Mouse (Mus musculus) neural tube, embryonic 11.5 days (tissue): ENCODE results near the gene Prkar1b. TPM values are rescaled to one million over a fixed set of nuclear protein-coding genes. Genes with fewer than 3 reads are reported as not detected.

Experiments
- ATAC-seq: fragments of 200-750 bp; cut with Nextera tagmentation; 2 replicates; pipeline ENCODE4 v1.8.0; 2017; ENCODE audit warnings: moderate number of reproducible peaks, mild to moderate bottlenecking, moderate TSS enrichment, moderate library complexity; ENCODE audit not compliant: insufficient read depth, low FRiP score, low TSS enrichment
- DNase-seq: peaks from one replicate; pipeline ENCODE4 v3.0.0-alpha.2; 2015; ENCODE audit warnings: low spot score
- H3K27ac ChIP-seq: fragments of 300-500 bp; sonication (generic); 2 replicates; pipeline ENCODE4 v1.5.1; 2014; ENCODE audit warnings: low read depth, mild to moderate bottlenecking, low read length
- H3K27me3 ChIP-seq: fragments of 300-500 bp; sonication (generic); 2 replicates; pipeline ENCODE4 v1.6.1; 2014; ENCODE audit warnings: mild to moderate bottlenecking, low read length, mixed read lengths; ENCODE audit not compliant: control insufficient read depth, insufficient read depth
- H3K36me3 ChIP-seq: fragments of 300-500 bp; sonication (generic); 2 replicates; pipeline ENCODE4 v1.6.1; 2014; ENCODE audit warnings: mild to moderate bottlenecking, low read length, moderate library complexity, mixed read lengths; ENCODE audit not compliant: control insufficient read depth, insufficient read depth
- H3K4me1 ChIP-seq: fragments of 300-500 bp; sonication (generic); 2 replicates; pipeline ENCODE4 v1.6.1; 2014; ENCODE audit warnings: low read length, mixed read lengths; ENCODE audit not compliant: control insufficient read depth, insufficient read depth
- H3K4me2 ChIP-seq: fragments of 300-500 bp; sonication (generic); 2 replicates; pipeline ENCODE4 v1.6.1; 2014; ENCODE audit warnings: low read depth, mild to moderate bottlenecking, moderate library complexity
- H3K4me3 ChIP-seq: fragments of 300-500 bp; sonication (generic); 2 replicates; pipeline ENCODE4 v1.5.1; 2014; ENCODE audit warnings: low read depth, low read length
- H3K9ac ChIP-seq: fragments of 300-500 bp; sonication (generic); 2 replicates; pipeline ENCODE4 v1.6.1; 2014; ENCODE audit warnings: mild to moderate bottlenecking, low read length
- H3K9me3 ChIP-seq: fragments of 300-500 bp; sonication (generic); 2 replicates; pipeline ENCODE4 v1.6.1; 2016; ENCODE audit warnings: low read length; ENCODE audit not compliant: control insufficient read depth
- WGBS: fragments of 180-500 bp; shearing (Covaris S2); extraction: QIAGEN DNeasy Blood & Tissue Kit; methylation state at CpG from one replicate; pipeline ENCODE4 v1.1.7; 2014; 5-methylcytosine and 5-hydroxymethylcytosine counted together
- polyA plus RNA-seq: library from polyadenylated mRNA; unstranded; fragments of >200 nt; fragmentation: Nextera tagmentation; extraction: Ambion mirVana; gene quantifications from 2 replicates; pipeline ENCODE4 v1.2.1, GENCODE M21; 2014

Prkar1b gene
- polyA plus RNA-seq, 1 experiment from 2014 or later: 39.4 TPM

DNA sequence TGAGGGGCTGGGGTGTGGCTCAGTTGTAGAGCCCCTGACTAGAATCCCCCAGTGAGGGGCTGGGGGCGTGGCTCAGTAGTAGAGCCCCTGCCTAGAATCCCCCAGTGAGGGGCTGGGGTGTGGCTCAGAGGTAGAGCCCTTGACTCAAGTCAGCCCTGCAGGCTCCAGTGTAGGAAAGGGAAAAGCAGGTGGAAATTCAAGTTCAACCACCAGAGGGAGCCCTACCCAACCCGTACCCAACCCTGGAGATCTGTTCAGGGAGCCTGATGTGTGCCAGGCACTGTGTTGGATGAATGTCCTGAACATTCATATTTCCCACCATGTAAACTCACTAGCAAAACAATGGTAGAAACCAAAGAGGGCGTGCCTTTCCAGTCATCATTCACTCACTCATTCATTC, 74.7 kb downstream of the Prkar1b start:
- no peaks in the 10 kb centered on the region for H3K4me1 ChIP-seq
- no peak overlapping the region for H3K9ac ChIP-seq
- no peak overlapping the region for H3K27ac ChIP-seq
- DNase-seq (peak; percentile 39), ATAC-seq (0 out of 2 replicates have a peak, but pooled peaks have one; percentile 23)
- 48% methylated on average over 3 of the region's 3 CpGs for WGBS
- no peak overlapping the region for H3K4me3 ChIP-seq
- H3K4me2 ChIP-seq: no peak overlapping the region
- H3K9me3 ChIP-seq: no peaks in the 10 kb centered on the region
- H3K36me3 ChIP-seq: no peaks in the 10 kb centered on the region
- H3K27me3 ChIP-seq: no peaks in the 10 kb centered on the region

DNA sequence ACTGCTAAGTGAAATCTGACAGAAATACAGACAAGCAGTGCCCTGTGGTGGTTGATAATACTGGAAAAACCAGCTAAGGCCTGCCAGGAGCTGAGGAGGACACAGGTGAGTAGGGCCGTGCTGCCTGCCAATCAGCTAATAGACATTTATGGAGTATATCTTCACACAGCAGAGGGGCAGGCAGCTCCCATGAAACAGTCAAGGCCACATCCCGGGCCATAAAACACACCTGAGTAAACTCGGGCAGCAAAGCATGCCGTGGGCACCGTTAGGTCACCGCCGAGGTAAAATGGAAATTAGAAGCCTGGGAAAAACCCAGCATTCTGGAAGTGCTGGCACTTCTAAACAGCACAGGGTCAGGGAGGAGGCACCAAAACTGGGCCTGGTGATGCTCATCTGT, 75.8 kb downstream of the Prkar1b start:
- H3K4me3 ChIP-seq: no peak overlapping the region
- H3K27me3 ChIP-seq: no peaks in the 10 kb centered on the region
- WGBS: 84% methylated on average over 7 of the region's 7 CpGs
- H3K9me3 ChIP-seq: no peaks in the 10 kb centered on the region
- no peak overlapping the region for H3K9ac ChIP-seq
- DNase-seq (no peak), ATAC-seq (no peak)
- H3K36me3 ChIP-seq: no peaks in the 10 kb centered on the region
- no peaks in the 10 kb centered on the region for H3K4me1 ChIP-seq
- H3K4me2 ChIP-seq: no peak overlapping the region
- H3K27ac ChIP-seq: no peak overlapping the region

DNA sequence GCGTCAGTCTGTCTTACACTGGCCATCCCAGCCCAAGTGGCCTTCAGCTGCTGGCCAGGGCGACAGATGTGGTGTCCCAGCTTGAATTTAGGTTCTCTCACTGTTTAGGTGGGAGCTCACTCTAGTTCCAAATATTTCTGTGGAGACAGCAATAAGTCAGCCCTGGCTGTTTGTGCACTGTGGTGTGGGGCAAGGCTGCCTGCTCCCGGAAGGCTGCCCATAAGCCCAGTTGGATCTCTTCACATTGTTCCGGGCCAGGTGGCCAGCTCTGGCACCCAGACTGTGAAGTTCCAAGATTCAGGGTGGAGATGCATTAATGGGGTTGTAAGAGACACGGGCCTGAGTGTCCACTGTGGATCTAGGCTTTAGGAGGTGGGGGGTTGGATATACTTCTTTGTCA, 76.9 kb downstream of the Prkar1b start:
- Histone ChIP-seq H3K4me2 (no peak overlapping the region), H3K36me3 (no peaks in the 10 kb centered on the region), H3K9me3 (no peaks in the 10 kb centered on the region), H3K9ac (no peak overlapping the region), H3K27me3 (no peaks in the 10 kb centered on the region), H3K4me3 (no peak overlapping the region), H3K27ac (no peak overlapping the region), H3K4me1 (no peaks in the 10 kb centered on the region)
- no peak for ATAC-seq
- no peak for DNase-seq
- 90% methylated on average over 5 of the region's 5 CpGs for WGBS

DNA sequence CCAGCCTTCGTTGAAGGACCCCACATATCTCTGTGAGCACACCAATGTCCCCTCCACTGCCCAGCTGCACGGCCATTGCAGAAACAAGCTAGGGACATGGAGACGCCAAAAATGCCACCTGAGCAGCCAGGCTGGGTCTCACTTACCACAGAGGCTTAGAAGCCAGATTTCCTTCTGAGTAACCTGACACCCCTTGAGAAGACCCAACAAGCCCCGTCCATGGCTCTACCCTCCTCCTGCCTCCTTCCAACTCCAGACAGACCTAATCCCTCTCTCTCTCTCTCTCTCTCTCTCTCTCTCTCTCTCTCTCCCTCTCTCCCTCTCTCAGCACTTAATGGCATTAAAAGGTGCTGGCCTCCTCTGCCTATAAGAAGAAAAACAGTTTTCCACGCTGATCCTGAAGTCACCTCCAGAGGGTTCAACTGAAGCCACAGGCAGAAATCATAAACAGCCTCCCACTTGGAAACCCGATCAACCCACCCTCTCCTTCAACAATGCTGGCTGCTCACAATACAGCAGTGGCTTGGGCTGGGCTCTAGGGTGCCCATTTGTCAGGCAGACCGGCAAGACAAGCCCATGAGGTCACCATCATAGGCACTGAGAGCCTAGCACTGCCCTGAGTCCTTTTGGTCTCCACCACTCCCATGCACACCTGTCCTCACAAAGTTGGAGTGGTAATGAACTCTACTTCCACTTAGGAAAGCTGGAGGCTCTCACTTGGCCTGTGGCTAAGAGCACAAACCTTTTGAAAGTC, 82.8 kb downstream of the Prkar1b start:
- Histone ChIP-seq H3K36me3 (no peaks in the 10 kb centered on the region), H3K4me1 (no peaks in the 10 kb centered on the region), H3K4me3 (no peak overlapping the region), H3K27me3 (no peaks in the 10 kb centered on the region), H3K4me2 (no peak overlapping the region), H3K9me3 (no peaks in the 10 kb centered on the region), H3K9ac (no peak overlapping the region), H3K27ac (no peak overlapping the region)
- WGBS: 41% methylated on average over 7 of the region's 7 CpGs
- DNase-seq (no peak), ATAC-seq (no peak)

DNA sequence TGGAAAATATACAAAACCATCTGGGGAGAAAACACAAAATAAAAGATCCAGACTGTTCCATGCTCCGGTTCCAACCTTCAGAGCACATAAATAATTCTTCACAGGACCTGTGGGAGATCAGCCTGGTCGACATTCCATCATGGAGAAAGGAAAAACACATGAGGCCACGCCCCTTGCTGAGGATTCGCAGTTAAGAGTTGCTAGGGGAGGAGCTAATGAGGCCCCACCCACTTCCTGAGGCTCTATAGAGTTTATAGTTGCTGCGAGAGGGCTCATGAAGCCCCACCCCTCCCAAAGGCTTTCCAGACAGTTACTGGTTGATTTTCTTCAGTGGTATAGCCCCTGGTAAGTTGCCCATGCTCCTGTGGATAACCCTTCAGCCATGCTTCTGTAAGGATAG, 85.2 kb downstream of the Prkar1b start:
- no peak overlapping the region for H3K4me3 ChIP-seq
- H3K27me3 ChIP-seq: no peaks in the 10 kb centered on the region
- WGBS: 62% methylated on average over 5 of the region's 5 CpGs
- no peak overlapping the region for H3K9ac ChIP-seq
- no peaks in the 10 kb centered on the region for H3K9me3 ChIP-seq
- no peak for ATAC-seq
- no peaks in the 10 kb centered on the region for H3K36me3 ChIP-seq
- no peak for DNase-seq
- H3K4me2 ChIP-seq: no peak overlapping the region
- no peak overlapping the region for H3K27ac ChIP-seq
- no peaks in the 10 kb centered on the region for H3K4me1 ChIP-seq

DNA sequence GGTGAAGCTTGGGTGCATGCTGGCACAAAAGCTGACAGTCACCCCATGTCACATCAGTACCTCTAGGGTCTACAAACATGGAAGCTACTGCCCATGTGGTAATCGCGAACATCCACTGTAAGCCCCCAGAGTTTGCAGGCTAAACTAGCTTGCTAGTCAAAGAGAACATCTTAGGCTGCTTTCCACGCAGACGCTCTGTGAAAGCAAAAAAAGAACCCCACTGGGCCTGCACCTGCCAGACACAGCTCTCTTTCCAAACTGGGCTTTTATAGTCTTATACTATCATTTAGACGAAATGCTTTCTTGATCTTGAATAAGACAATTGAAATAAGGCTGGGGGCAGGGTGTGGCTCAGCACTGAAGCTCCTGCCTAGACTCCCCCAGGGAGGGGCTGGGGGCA, 88.1 kb downstream of the Prkar1b start:
- DNase-seq (no peak), ATAC-seq (no peak)
- H3K36me3 ChIP-seq: no peaks in the 10 kb centered on the region
- no peaks in the 10 kb centered on the region for H3K27me3 ChIP-seq
- no peaks in the 10 kb centered on the region; the same call in 1 of the 2 replicates for H3K4me1 ChIP-seq
- no peak overlapping the region for H3K4me2 ChIP-seq
- H3K27ac ChIP-seq: no peak overlapping the region
- no peaks in the 10 kb centered on the region for H3K9me3 ChIP-seq
- H3K9ac ChIP-seq: no peak overlapping the region
- 80% methylated on average over 5 of the region's 5 CpGs for WGBS
- no peak overlapping the region for H3K4me3 ChIP-seq

DNA sequence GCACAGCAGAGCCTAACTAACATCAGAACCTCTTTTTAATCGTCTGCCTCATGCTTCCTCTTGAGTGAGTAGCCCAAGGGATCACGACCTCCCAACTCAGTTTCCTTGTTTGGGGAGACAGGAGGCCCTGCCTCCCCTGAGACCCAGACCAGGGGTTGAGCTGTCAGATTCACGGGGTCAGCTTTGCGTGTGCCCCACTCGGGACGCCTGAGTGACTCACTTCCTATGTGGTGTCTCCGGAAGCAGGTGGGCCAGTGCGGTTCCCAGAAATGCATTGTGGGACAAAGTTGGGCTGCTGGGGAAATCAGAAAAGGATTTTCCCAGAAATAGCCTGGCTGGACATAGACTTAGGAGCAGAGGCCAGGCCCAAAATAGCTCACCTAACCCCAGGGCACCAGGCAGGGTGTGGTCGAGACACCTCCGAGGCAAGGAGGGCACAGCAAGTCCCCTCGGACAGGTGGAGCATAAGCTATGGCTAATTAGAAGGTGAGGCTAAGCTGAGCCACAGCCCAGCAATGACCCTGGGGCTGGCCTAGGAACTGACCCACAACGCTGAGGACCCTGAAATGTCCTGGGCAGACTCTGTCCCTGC, 89.2 kb downstream of the Prkar1b start:
- Histone ChIP-seq H3K9ac (no peak overlapping the region), H3K4me2 (no peak overlapping the region), H3K27ac (no peak overlapping the region), H3K36me3 (no peaks in the 10 kb centered on the region), H3K9me3 (no peaks in the 10 kb centered on the region), H3K4me3 (no peak overlapping the region), H3K27me3 (no peaks in the 10 kb centered on the region), H3K4me1 (no peaks in the 10 kb centered on the region; the same call in 1 of the 2 replicates)
- 83% methylated on average over 12 of the region's 12 CpGs for WGBS
- no peak for ATAC-seq
- DNase-seq: no peak

DNA sequence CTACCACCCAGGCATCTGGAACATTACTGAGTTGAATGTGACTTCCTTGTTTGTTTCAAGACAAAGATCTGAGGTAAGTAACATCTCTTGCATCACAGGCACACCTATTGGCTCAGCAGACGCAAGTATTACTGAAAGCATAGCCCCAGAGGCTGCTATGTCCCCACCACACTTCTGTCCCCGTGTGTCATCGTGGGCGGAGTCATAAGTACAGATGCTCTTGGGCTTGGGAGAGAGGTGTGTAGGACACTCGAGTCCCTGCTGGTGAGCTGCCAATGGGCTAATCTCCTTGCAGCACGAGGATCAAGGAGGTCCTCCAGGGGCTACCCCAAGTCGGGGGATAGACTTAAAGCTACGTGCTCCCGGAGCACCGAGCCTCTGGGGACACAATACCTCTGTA, 96.6 kb downstream of the Prkar1b start:
- ATAC-seq (no peak), DNase-seq (no peak)
- Histone ChIP-seq H3K36me3 (no peaks in the 10 kb centered on the region), H3K27me3 (no peaks in the 10 kb centered on the region), H3K9me3 (no peaks in the 10 kb centered on the region), H3K27ac (no peak overlapping the region), H3K4me3 (no peak overlapping the region), H3K9ac (no peak overlapping the region), H3K4me2 (no peak overlapping the region), H3K4me1 (no peaks in the 10 kb centered on the region; the same call in 1 of the 2 replicates)
- 88% methylated on average over 10 of the region's 10 CpGs for WGBS

DNA sequence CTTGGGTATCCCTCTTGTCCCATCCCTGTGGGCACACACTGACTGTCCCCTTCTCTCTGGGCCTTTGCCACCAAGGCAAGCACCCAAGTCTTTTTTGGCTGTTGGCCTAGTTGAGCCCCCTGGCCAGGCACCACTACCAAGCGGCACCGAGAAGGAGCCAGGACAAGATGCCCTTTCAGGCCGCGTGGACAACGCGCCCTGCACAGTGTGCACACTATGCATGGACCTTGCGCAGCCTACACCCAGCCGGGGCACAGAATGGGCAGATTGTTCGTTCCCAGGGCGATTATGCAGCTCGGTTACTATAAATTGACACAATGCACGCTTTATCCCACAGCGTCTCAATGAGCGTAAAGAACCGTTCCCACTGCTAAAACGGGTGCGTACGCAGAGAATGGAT, 98.5 kb downstream of the Prkar1b start:
- DNase-seq (no peak), ATAC-seq (no peak)
- H3K27me3 ChIP-seq: no peaks in the 10 kb centered on the region
- H3K9me3 ChIP-seq: no peaks in the 10 kb centered on the region
- no peak overlapping the region for H3K4me3 ChIP-seq
- no peak overlapping the region for H3K9ac ChIP-seq
- H3K27ac ChIP-seq: no peak overlapping the region
- no peaks in the 10 kb centered on the region for H3K4me1 ChIP-seq
- no peaks in the 10 kb centered on the region for H3K36me3 ChIP-seq
- H3K4me2 ChIP-seq: no peak overlapping the region
- WGBS: 79% methylated on average over 18 of the region's 18 CpGs
